Mouse (Mus musculus) left cerebral cortex, adult 2 months (tissue): ENCODE data around the gene Anapc13. TPM values are rescaled to one million over a fixed set of nuclear protein-coding genes. Genes with fewer than 3 reads are reported as not detected.

ENCODE experiments used
- DNase-seq, 2 experiments: peaks; one replicate each; pipeline ENCODE4 v3.0.0; 2021 to 2022; ENCODE audit warnings: low spot score in 2 of 2, mixed read lengths in 1 of 2; ENCODE audit errors: extremely low spot score in 1 of 2
- H3K27ac ChIP-seq: fragments of 200-600 bp; 2 replicates; pipeline ENCODE4 v1.8.1; 2022
- H3K4me3 ChIP-seq: fragments of 200-600 bp; 2 replicates; pipeline ENCODE4 v1.8.1; 2022
- CTCF ChIP-seq: fragments of 200-600 bp; IDR thresholded peaks from 2 replicates; pipeline ENCODE4 v1.8.1; 2022; ENCODE audit warnings: antibody characterized with exemption, mild to moderate bottlenecking, moderate library complexity
- intact Hi-C: fragments of 180-260 bp; cut with DNase I; formaldehyde crosslinking; loops from one replicate; pipeline ENCODE4 v1.15.1; 2025
- total RNA-seq, 2 experiments: library from RNA; stranded (reverse); gene quantifications; 2 replicates each; pipeline ENCODE4 v1.2.3; 2021

Gene Anapc13
- total RNA-seq, 2 experiments from 2014 or later = 98.6 to 116 TPM

DNA sequence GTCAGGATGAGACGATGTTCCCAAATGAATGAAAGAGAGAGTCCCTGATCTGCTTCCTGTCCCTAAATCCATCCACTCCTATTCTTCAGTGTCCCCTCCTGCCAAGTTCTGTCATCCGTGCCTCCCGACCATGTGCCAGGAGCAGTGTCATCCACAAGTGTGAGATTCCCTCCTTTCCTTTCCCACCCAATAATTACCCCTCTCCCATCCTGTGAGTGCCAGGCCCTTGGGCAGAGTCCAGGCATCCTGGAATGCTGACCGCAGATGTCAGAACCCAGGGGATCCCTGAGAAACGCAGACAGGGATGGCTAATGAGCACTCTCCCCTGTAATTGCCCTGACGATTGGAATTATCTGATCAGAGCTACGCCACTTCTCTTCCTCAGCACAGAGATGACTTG, 24.5 kb downstream of the Anapc13 start:
- H3K4me3 ChIP-seq = no peak overlapping the region
- DNase-seq = no peak
- TF ChIP-seq CTCF = no peak
- H3K27ac ChIP-seq = no peak overlapping the region
- intact Hi-C loops = no loop called here

- no peak for DNase-seq
- no peak for TF ChIP-seq CTCF
- Histone ChIP-seq H3K27ac (no peak overlapping the region), H3K4me3 (no peak overlapping the region)
- intact Hi-C loops = no loop called here
Observed at GRCm38 (mm10) chr9:102651199-102651720, 25.2 kb downstream of the Anapc13 start.

DNA sequence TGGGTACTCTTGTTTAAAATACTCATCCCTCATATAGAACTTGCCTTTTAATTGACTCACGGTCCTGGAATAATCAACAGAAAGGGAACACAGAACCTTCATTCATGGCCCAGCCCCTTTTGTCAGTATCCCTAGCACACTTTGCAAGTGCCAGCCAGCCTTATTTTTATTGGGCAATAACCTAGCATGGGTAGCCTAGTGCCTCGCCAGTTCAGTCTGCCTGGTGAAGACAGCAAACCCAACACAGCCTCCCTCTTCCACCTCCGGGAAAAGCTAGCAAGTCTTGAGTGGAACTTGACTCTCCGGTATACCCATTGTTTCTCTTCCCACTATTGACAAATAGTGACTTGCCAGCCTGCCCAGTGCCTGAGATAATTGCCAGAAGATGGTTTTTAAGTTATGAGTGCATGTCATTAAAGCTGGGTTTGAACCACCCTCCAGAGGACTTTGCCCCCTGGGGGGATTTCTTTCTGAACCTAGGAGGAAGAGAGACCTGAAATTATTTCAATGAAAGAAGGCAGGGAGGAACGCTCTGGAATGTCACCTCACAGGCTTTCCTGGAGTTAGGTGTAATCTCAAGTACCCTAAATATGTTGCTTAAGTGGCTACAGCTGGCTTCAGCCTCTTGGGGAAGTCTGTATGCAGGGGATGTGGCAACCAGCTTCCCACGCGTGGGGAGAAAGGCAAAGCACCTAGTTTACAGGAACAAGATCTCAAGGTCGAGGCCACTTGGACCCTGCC, 30.4 kb downstream of the Anapc13 start:
- Histone ChIP-seq H3K27ac (no peak overlapping the region), H3K4me3 (no peak overlapping the region)
- TF ChIP-seq CTCF = no peak
- DNase-seq = no peak
- intact Hi-C loops = no loop called here

DNA sequence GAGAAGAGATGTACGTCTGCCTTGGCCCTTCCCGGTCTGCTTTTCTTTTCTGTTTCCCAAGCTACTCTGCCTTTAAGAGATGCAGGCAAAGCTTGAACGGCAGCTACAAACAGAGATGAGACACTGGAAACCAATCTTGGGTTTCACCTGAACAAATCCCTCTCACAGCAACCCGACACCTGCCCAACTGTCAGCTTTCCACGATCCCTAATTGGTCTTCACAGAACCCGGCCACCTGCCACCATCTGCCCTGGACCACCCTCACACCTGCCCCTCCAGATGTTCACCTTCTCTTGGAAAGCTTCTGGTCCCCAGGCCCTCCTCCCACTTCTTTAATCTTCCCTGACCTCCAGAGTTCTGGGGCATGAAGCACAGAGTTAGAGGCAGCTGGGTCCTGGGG, 42.0 kb downstream of the Anapc13 start:
- DNase-seq = no peak
- H3K4me3 ChIP-seq = no peak overlapping the region

GRCm38 (mm10) chr9:102668906-102669305, 42.8 kb downstream of the Anapc13 start:
- no peak overlapping the region for H3K27ac ChIP-seq
- no peak for DNase-seq
- no peak overlapping the region for H3K4me3 ChIP-seq
- intact Hi-C loops = no loop called here
- no peak for TF ChIP-seq CTCF

More for the DNA sequence above, 42.0 kb downstream of the Anapc13 start:
- TF ChIP-seq CTCF = no peak
- no peak overlapping the region for H3K27ac ChIP-seq
- intact Hi-C loops = no loop called here

DNA sequence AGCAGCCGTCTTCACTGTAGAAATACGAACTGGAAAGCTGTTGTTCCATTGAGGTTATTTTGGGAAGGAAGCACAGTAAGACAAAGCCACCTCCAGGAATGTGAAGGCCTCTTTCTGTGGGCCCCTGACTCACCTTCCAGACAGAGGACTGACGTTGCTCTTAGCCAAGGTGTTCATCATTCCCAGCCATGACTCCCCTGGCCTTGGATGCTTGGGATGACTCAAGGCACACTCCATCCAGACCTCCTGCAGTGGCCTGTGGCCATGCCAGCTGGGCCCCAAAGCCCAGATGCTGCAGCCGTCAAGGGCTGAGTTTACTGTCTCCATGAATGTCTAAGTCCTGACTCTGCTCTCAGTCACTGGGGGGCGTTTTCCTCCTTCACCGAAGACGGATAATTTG, 47.3 kb downstream of the Anapc13 start:
- TF ChIP-seq CTCF = no peak

DNA sequence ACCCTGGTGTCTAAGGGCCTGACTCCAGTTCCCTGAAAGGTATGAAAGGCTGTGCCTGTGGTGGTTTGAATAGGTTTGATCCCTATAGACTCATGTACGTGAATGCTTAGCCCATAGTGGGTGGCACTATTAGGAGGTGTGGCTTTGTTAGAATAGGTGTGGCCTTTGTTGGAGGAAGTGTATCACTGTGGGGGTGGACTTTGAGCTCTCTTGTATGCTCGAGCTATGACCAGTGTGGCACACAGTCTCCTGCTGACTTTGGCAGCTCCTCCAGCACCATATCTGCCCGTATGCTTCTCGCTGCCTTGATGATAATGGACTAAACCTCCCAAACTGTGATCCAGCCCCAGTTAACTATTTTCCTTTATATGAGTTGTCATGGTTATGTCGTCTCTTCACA, 49.8 kb downstream of the Anapc13 start:
- H3K4me3 ChIP-seq = no peak overlapping the region
- intact Hi-C loops = no loop called here

More for the DNA sequence above, 47.3 kb downstream of the Anapc13 start:
- no peak overlapping the region for H3K27ac ChIP-seq
- no peak overlapping the region for H3K4me3 ChIP-seq
- DNase-seq = no peak
- intact Hi-C loops = no loop called here

GRCm38 (mm10) chr9:102681470-102681869, 55.4 kb downstream of the Anapc13 start:
- intact Hi-C loops = no loop called here

More for the DNA sequence above, 49.8 kb downstream of the Anapc13 start:
- H3K27ac ChIP-seq = no peak overlapping the region
- no peak for TF ChIP-seq CTCF
- no peak for DNase-seq

More at GRCm38 (mm10) chr9:102681470-102681869, 55.4 kb downstream of the Anapc13 start:
- no peak overlapping the region for H3K27ac ChIP-seq
- DNase-seq = no peak
- no peak for TF ChIP-seq CTCF
- no peak overlapping the region for H3K4me3 ChIP-seq

Other genes with a start within 250 kb of the Anapc13 start
- 1 to 10 TPM; 2.0 to 2.1 TPM for gene Ky, start 120.5 kb upstream of the Anapc13 start, total RNA-seq
- gene Cep63, start 238 bp downstream of the Anapc13 start, total RNA-seq = 10 to 100 TPM; 32.2 to 37.7 TPM
- gene Amotl2, start 90.4 kb downstream of the Anapc13 start, total RNA-seq = 10 to 100 TPM; 21.3 to 22.4 TPM
- gene Ryk, start 208.6 kb downstream of the Anapc13 start, total RNA-seq = 10 to 100 TPM; 35.4 to 42.5 TPM